Mouse (Mus musculus) embryonic facial prominence, embryonic 15.5 days (tissue): ENCODE results near the gene Rpusd2. TPM values are rescaled to one million over a fixed set of nuclear protein-coding genes. Genes with fewer than 3 reads are reported as not detected.

Source experiments
- polyA plus RNA-seq: library from polyadenylated mRNA; unstranded; fragments of >200 nt; fragmentation: Nextera tagmentation; extraction: Ambion mirVana; gene quantifications from 2 replicates; pipeline ENCODE4 v1.2.1, GENCODE M21; 2015

Gene Rpusd2
- polyA plus RNA-seq, 1 experiment from 2014 or later = 4.6 TPM

Other genes with a start within 250 kb of the Rpusd2 start
- 75.3 and 80.0 TPM in 2 replicates for gene Knstrn, start 220.8 kb upstream of the Rpusd2 start, polyA plus RNA-seq
- gene Ivd, start 172.8 kb upstream of the Rpusd2 start, polyA plus RNA-seq = 65.9 and 69.2 TPM in 2 replicates
- 5.9 and 7.0 TPM in 2 replicates for gene Bahd1, start 134.4 kb upstream of the Rpusd2 start, polyA plus RNA-seq
- 49.0 and 50.4 TPM in 2 replicates for gene Chst14, start 108.3 kb upstream of the Rpusd2 start, polyA plus RNA-seq
- gene Ccdc32, start 5.4 kb upstream of the Rpusd2 start, polyA plus RNA-seq = 25.7 and 26.5 TPM in 2 replicates
- 39.7 and 40.5 TPM in 2 replicates for gene Knl1, start 12.3 kb downstream of the Rpusd2 start, polyA plus RNA-seq
- 36.3 and 37.2 TPM in 2 replicates for gene Rad51, start 78.0 kb downstream of the Rpusd2 start, polyA plus RNA-seq
- 40.2 and 41.0 TPM in 2 replicates for gene Rmdn3, start 122.2 kb downstream of the Rpusd2 start, polyA plus RNA-seq
- 10.6 and 15.0 TPM in 2 replicates for gene Gchfr, start 133.0 kb downstream of the Rpusd2 start, polyA plus RNA-seq
- gene Gm14137, start 139.7 kb downstream of the Rpusd2 start, polyA plus RNA-seq = 5.0 and 5.4 TPM in 2 replicates
- gene Zfyve19, start 173.8 kb downstream of the Rpusd2 start, polyA plus RNA-seq = 54.1 and 61.4 TPM in 2 replicates
- gene Dnajc17, start 174.0 kb downstream of the Rpusd2 start, polyA plus RNA-seq = 19.0 and 21.7 TPM in 2 replicates
- 0.36 and 0.37 TPM in 2 replicates for gene Ppp1r14d, start 195.1 kb downstream of the Rpusd2 start, polyA plus RNA-seq
- 29.8 and 33.0 TPM in 2 replicates for gene Spint1, start 202.6 kb downstream of the Rpusd2 start, polyA plus RNA-seq
- gene Rhov, start 236.5 kb downstream of the Rpusd2 start, polyA plus RNA-seq = 37.1 and 37.9 TPM in 2 replicates